Mouse (Mus musculus): ENCODE results near the gene Pus3. TPM values are rescaled to one million over a fixed set of nuclear protein-coding genes. Genes with fewer than 3 reads are reported as not detected.

The Pus3 gene
- polyA plus RNA-seq, 1 experiment from 2014 or later = 16.8 TPM

- peaks cover 7% of the 10 kb centered on the region; the same call in 1 of the 2 replicates for H3K27me3 ChIP-seq (ENCODE audit: control insufficient read depth, insufficient read depth, low read length)
- H3K4me1 ChIP-seq (ENCODE audit: control insufficient read depth, insufficient read depth, low read length) = peaks cover 7% of the 10 kb centered on the region; the same call in 1 of the 2 replicates
- H3K4me2 ChIP-seq = peak overlapping the region; percentile 78
- WGBS (ENCODE audit: insufficient replicate concordance) = 2% methylated on average over 31 of the region's 31 CpGs
- H3K9ac ChIP-seq (ENCODE audit: low read depth, low read length) = peak overlapping the region; percentile 86
- peak; percentile 77 for ATAC-seq (replicated peaks; ENCODE audit: insufficient number of reproducible peaks, low FRiP score, low TSS enrichment)
- H3K27ac ChIP-seq (ENCODE audit: low read depth, low read length) = peak overlapping the region; percentile 46; the same call in 1 of the 2 replicates
- H3K4me3 ChIP-seq (ENCODE audit: low read depth, low read length) = peak overlapping the region; percentile 87
- H3K9me3 ChIP-seq (replicated peaks; ENCODE audit: control insufficient read depth, low read length) = no peaks in the 10 kb centered on the region
- H3K36me3 ChIP-seq (ENCODE audit: control insufficient read depth, insufficient read depth, low read length) = peaks cover 8% of the 10 kb centered on the region
Measured at GRCm38 (mm10) chr9:35559009-35559890, 855 bp downstream of the Pus3 start.

- Histone ChIP-seq H3K4me2 (no peak overlapping the region), H3K4me1 (ENCODE audit: control insufficient read depth, insufficient read depth, low read length) (peaks cover 7% of the 10 kb centered on the region; the same call in 1 of the 2 replicates), H3K27ac (ENCODE audit: low read depth, low read length) (no peak overlapping the region), H3K9ac (ENCODE audit: low read depth, low read length) (no peak overlapping the region), H3K4me3 (ENCODE audit: low read depth, low read length) (no peak overlapping the region), H3K9me3 (replicated peaks; ENCODE audit: control insufficient read depth, low read length) (no peaks in the 10 kb centered on the region), H3K27me3 (ENCODE audit: control insufficient read depth, insufficient read depth, low read length) (peaks cover 7% of the 10 kb centered on the region; the same call in 1 of the 2 replicates), H3K36me3 (ENCODE audit: control insufficient read depth, insufficient read depth, low read length) (peaks cover 11% of the 10 kb centered on the region)
- ATAC-seq (replicated peaks; ENCODE audit: insufficient number of reproducible peaks, low FRiP score, low TSS enrichment) = no peak
- 97% methylated on average over 11 of the region's 11 CpGs for WGBS (ENCODE audit: insufficient replicate concordance)
Measured at GRCm38 (mm10) chr9:35561076-35561475, 2.7 kb downstream of the Pus3 start.

- Histone ChIP-seq H3K4me2 (no peak overlapping the region), H3K4me3 (ENCODE audit: low read depth, low read length) (no peak overlapping the region), H3K9ac (ENCODE audit: low read depth, low read length) (no peak overlapping the region), H3K36me3 (ENCODE audit: control insufficient read depth, insufficient read depth, low read length) (peaks cover 11% of the 10 kb centered on the region), H3K27me3 (ENCODE audit: control insufficient read depth, insufficient read depth, low read length) (peaks cover 7% of the 10 kb centered on the region; the same call in 1 of the 2 replicates), H3K9me3 (replicated peaks; ENCODE audit: control insufficient read depth, low read length) (no peaks in the 10 kb centered on the region), H3K27ac (ENCODE audit: low read depth, low read length) (no peak overlapping the region), H3K4me1 (ENCODE audit: control insufficient read depth, insufficient read depth, low read length) (peaks cover 7% of the 10 kb centered on the region; the same call in 1 of the 2 replicates)
- ATAC-seq (replicated peaks; ENCODE audit: insufficient number of reproducible peaks, low FRiP score, low TSS enrichment) = no peak
- 79% methylated on average over 6 of the region's 6 CpGs for WGBS (ENCODE audit: insufficient replicate concordance)
Measured at GRCm38 (mm10) chr9:35561583-35561982, 3.2 kb downstream of the Pus3 start.

GRCm38 (mm10) chr9:35564536-35565240 is 6.3 kb downstream of the Pus3 start:
- peaks cover 10% of the 10 kb centered on the region; the same call in 1 of the 2 replicates for H3K4me1 ChIP-seq (ENCODE audit: control insufficient read depth, insufficient read depth, low read length)
- peaks cover 16% of the 10 kb centered on the region for H3K36me3 ChIP-seq (ENCODE audit: control insufficient read depth, insufficient read depth, low read length)
- H3K27me3 ChIP-seq (ENCODE audit: control insufficient read depth, insufficient read depth, low read length) = no peaks in the 10 kb centered on the region
- H3K4me3 ChIP-seq (ENCODE audit: low read depth, low read length) = no peak overlapping the region
- peak overlapping the region; percentile 27 for H3K4me2 ChIP-seq
- whole genome bisulfite sequencing (ENCODE audit: insufficient replicate concordance) = 59% methylated on average over 5 of the region's 5 CpGs
- H3K9ac ChIP-seq (ENCODE audit: low read depth, low read length) = no peak overlapping the region
- H3K27ac ChIP-seq (ENCODE audit: low read depth, low read length) = peak overlapping the region; percentile 65
- no peak for ATAC-seq (replicated peaks; ENCODE audit: insufficient number of reproducible peaks, low FRiP score, low TSS enrichment)
- no peaks in the 10 kb centered on the region for H3K9me3 ChIP-seq (replicated peaks; ENCODE audit: control insufficient read depth, low read length)

GRCm38 (mm10) chr9:35567995-35568394 is 9.6 kb downstream of the Pus3 start:
- 0 out of 2 replicates have a peak, but pooled peaks cover 3% of the 10 kb centered on the region for H3K27me3 ChIP-seq (ENCODE audit: control insufficient read depth, insufficient read depth, low read length)
- no peaks in the 10 kb centered on the region for H3K9me3 ChIP-seq (replicated peaks; ENCODE audit: control insufficient read depth, low read length)
- H3K4me1 ChIP-seq (ENCODE audit: control insufficient read depth, insufficient read depth, low read length) = 0 out of 2 replicates have a peak, but pooled peaks cover 3% of the 10 kb centered on the region
- 81% methylated on average over 3 of the region's 3 CpGs for WGBS (ENCODE audit: insufficient replicate concordance)
- H3K9ac ChIP-seq (ENCODE audit: low read depth, low read length) = no peak overlapping the region
- ATAC-seq (replicated peaks; ENCODE audit: insufficient number of reproducible peaks, low FRiP score, low TSS enrichment) = no peak
- H3K4me3 ChIP-seq (ENCODE audit: low read depth, low read length) = peak overlapping the region; percentile 8; the same call in 1 of the 2 replicates
- peaks cover 8% of the 10 kb centered on the region for H3K36me3 ChIP-seq (ENCODE audit: control insufficient read depth, insufficient read depth, low read length)
- no peak overlapping the region for H3K4me2 ChIP-seq
- H3K27ac ChIP-seq (ENCODE audit: low read depth, low read length) = no peak overlapping the region

- 0 out of 2 replicates have a peak, but pooled peaks cover 6% of the 10 kb centered on the region for H3K4me1 ChIP-seq (ENCODE audit: control insufficient read depth, insufficient read depth, low read length)
- peak; percentile 96 for ATAC-seq (replicated peaks; ENCODE audit: insufficient number of reproducible peaks, low FRiP score, low TSS enrichment)
- under 1% methylated on average over 86 of the region's 86 CpGs for WGBS (ENCODE audit: insufficient replicate concordance)
- peak within 1 kb of the TSS; percentile 74 for H3K4me3 ChIP-seq (ENCODE audit: low read depth, low read length)
- H3K9ac ChIP-seq (ENCODE audit: low read depth, low read length) = peak within 1 kb of the TSS; percentile 80
- H3K4me2 ChIP-seq = peak within 1 kb of the TSS; percentile 76
- H3K36me3 ChIP-seq (ENCODE audit: control insufficient read depth, insufficient read depth, low read length) = peaks cover 8% of the 10 kb centered on the region
- H3K9me3 ChIP-seq (replicated peaks; ENCODE audit: control insufficient read depth, low read length) = no peaks in the 10 kb centered on the region
- peak within 1 kb of the TSS; percentile 94 for H3K27ac ChIP-seq (ENCODE audit: low read depth, low read length)
- peaks cover 13% of the 10 kb centered on the region for H3K27me3 ChIP-seq (ENCODE audit: control insufficient read depth, insufficient read depth, low read length)
Measured at GRCm38 (mm10) chr9:35569571-35570534, 11.5 kb downstream of the Pus3 start, which contains the start of the genes Pate2 and Hyls1. Gene Pate2 (plus strand): TSS chr9:35570284. Gene Hyls1 (minus strand): TSS chr9:35570398.

- Histone ChIP-seq H3K27me3 (ENCODE audit: control insufficient read depth, insufficient read depth, low read length) (peaks cover 15% of the 10 kb centered on the region), H3K4me3 (ENCODE audit: low read depth, low read length) (peak overlapping the region; percentile 74), H3K27ac (ENCODE audit: low read depth, low read length) (peak overlapping the region; percentile 29; the same call in 1 of the 2 replicates), H3K9me3 (replicated peaks; ENCODE audit: control insufficient read depth, low read length) (no peaks in the 10 kb centered on the region), H3K4me2 (peak overlapping the region; percentile 76), H3K9ac (ENCODE audit: low read depth, low read length) (peak overlapping the region; percentile 80; the same call in 1 of the 2 replicates), H3K4me1 (ENCODE audit: control insufficient read depth, insufficient read depth, low read length) (0 out of 2 replicates have a peak, but pooled peaks cover 6% of the 10 kb centered on the region), H3K36me3 (ENCODE audit: control insufficient read depth, insufficient read depth, low read length) (peaks cover 5% of the 10 kb centered on the region; the same call in 1 of the 2 replicates)
- WGBS (ENCODE audit: insufficient replicate concordance) = 9% methylated on average over 5 of the region's 5 CpGs
- no peak for ATAC-seq (replicated peaks; ENCODE audit: insufficient number of reproducible peaks, low FRiP score, low TSS enrichment)
Measured at GRCm38 (mm10) chr9:35570663-35571062, 12.3 kb downstream of the Pus3 start.

Data from heart, embryonic 11.5 days (tissue).